Mouse (Mus musculus): ENCODE data around the gene Wtap. TPM values are rescaled to one million over a fixed set of nuclear protein-coding genes. Genes with fewer than 3 reads are reported as not detected.
"Not testable (repeated sequence)": the region's sequence is repeated elsewhere in the genome, so short reads cannot be mapped to it uniquely, and the experiment has no call there.

The Wtap gene
- polyA plus RNA-seq, 2 experiments, result 24.5 to 51.9 TPM

GRCm38 (mm10) chr17:12973851-12974250, 20.1 kb downstream of the Wtap start:
- no peaks in the 10 kb centered on the region for H3K4me1 ChIP-seq (replicated peaks; ENCODE audit: control insufficient read depth in 2 of 2, insufficient read depth in 2 of 2, low read length in 1 of 2)
- ATAC-seq (ENCODE audit: insufficient read depth) (no peak), DNase-seq (ENCODE audit: low read depth in 3 of 3, low spot score in 3 of 3) (no peak)
- no peaks in the 10 kb centered on the region for H3K27me3 ChIP-seq (ENCODE audit: control insufficient read depth, insufficient read depth, low read length)
- no peak overlapping the region for H3K4me2 ChIP-seq (ENCODE audit: low read depth)
- peaks cover 47% of the 10 kb centered on the region for H3K36me3 ChIP-seq (replicated peaks; ENCODE audit: control insufficient read depth, insufficient read depth, low read depth)
- no peak overlapping the region for H3K9ac ChIP-seq (replicated peaks)
- TF ChIP-seq CTCF (IDR thresholded peaks at IDR 0.05; ENCODE audit: low read depth) (no peak), EP300 (IDR thresholded peaks at IDR 0.05; ENCODE audit: low read depth) (no peak)
- WGBS (ENCODE audit: insufficient replicate concordance), result 77% methylated on average over 2 of the region's 2 CpGs
- no peaks in the 10 kb centered on the region for H3K9me3 ChIP-seq (ENCODE audit: control insufficient read depth, low read length)
- no peak overlapping the region for H3K4me3 ChIP-seq (ENCODE audit: insufficient read depth in 1 of 2, low read depth in 2 of 2, low read length in 2 of 2)
- H3K27ac ChIP-seq, result no peak overlapping the region

GRCm38 (mm10) chr17:12967173-12967572, 26.8 kb downstream of the Wtap start:
- no peaks in the 10 kb centered on the region for H3K27me3 ChIP-seq (ENCODE audit: control insufficient read depth, insufficient read depth, low read length)
- H3K4me3 ChIP-seq (ENCODE audit: insufficient read depth in 1 of 2, low read depth in 2 of 2, low read length in 2 of 2), result no peak overlapping the region
- H3K4me2 ChIP-seq (ENCODE audit: low read depth), result no peak overlapping the region
- no peak overlapping the region for H3K9ac ChIP-seq (replicated peaks)
- no peak for DNase-seq (ENCODE audit: low read depth in 3 of 3, low spot score in 3 of 3)
- no peaks in the 10 kb centered on the region for H3K9me3 ChIP-seq (ENCODE audit: control insufficient read depth, low read length)
- no peak overlapping the region for H3K27ac ChIP-seq
- TF ChIP-seq CTCF (IDR thresholded peaks at IDR 0.05; ENCODE audit: low read depth) (no peak), EP300 (IDR thresholded peaks at IDR 0.05; ENCODE audit: low read depth) (no peak)
- no peaks in the 10 kb centered on the region for H3K4me1 ChIP-seq (replicated peaks; ENCODE audit: control insufficient read depth in 2 of 2, insufficient read depth in 2 of 2, low read length in 1 of 2)
- H3K36me3 ChIP-seq (replicated peaks; ENCODE audit: control insufficient read depth, insufficient read depth, low read depth), result peaks cover 31% of the 10 kb centered on the region
- ATAC-seq (ENCODE audit: insufficient read depth), result no peak
- 79% methylated on average over 2 of the region's 2 CpGs for WGBS (ENCODE audit: insufficient replicate concordance)

- peaks cover 26% of the 10 kb centered on the region for H3K36me3 ChIP-seq (replicated peaks; ENCODE audit: control insufficient read depth, insufficient read depth, low read depth)
- no peak overlapping the region for H3K4me2 ChIP-seq (ENCODE audit: low read depth)
- H3K27me3 ChIP-seq (ENCODE audit: control insufficient read depth, insufficient read depth, low read length), result no peaks in the 10 kb centered on the region
- ATAC-seq (ENCODE audit: insufficient read depth) (no peak), DNase-seq (ENCODE audit: low read depth in 3 of 3, low spot score in 3 of 3) (no peak)
- no peak overlapping the region for H3K4me3 ChIP-seq (ENCODE audit: insufficient read depth in 1 of 2, low read depth in 2 of 2, low read length in 2 of 2)
- no peak overlapping the region for H3K9ac ChIP-seq (replicated peaks)
- H3K27ac ChIP-seq, result no peak overlapping the region
- 55% methylated on average over 3 of the region's 3 CpGs for WGBS (ENCODE audit: insufficient replicate concordance)
- no peaks in the 10 kb centered on the region for H3K9me3 ChIP-seq (ENCODE audit: control insufficient read depth, low read length)
- H3K4me1 ChIP-seq (replicated peaks; ENCODE audit: control insufficient read depth in 2 of 2, insufficient read depth in 2 of 2, low read length in 1 of 2), result peaks cover 5 to 8% of the 10 kb centered on the region in 2 experiments
- no peak for TF ChIP-seq CTCF (IDR thresholded peaks at IDR 0.05; ENCODE audit: low read depth)
Measured at GRCm38 (mm10) chr17:12963476-12963875, 30.5 kb downstream of the Wtap start.

- H3K4me2 ChIP-seq (ENCODE audit: low read depth), result peak within 1 kb of the TSS; percentile 90
- H3K4me3 ChIP-seq (ENCODE audit: insufficient read depth in 1 of 2, low read depth in 2 of 2, low read length in 2 of 2), result peak within 1 kb of the TSS; percentile 65 to 84
- peak within 1 kb of the TSS; percentile 31 for H3K9ac ChIP-seq (replicated peaks)
- DNase-seq (ENCODE audit: low read depth in 3 of 3, low spot score in 3 of 3) (peak; percentile 84 to 87 (median 85)), ATAC-seq (ENCODE audit: insufficient read depth) (peak; percentile 99)
- TF ChIP-seq EP300 (IDR thresholded peaks at IDR 0.05; ENCODE audit: low read depth) (no peak), CTCF (IDR thresholded peaks at IDR 0.05; ENCODE audit: low read depth) (no peak)
- peak within 1 kb of the TSS; percentile 42 for H3K27ac ChIP-seq
- H3K36me3 ChIP-seq (replicated peaks; ENCODE audit: control insufficient read depth, insufficient read depth, low read depth), result 0 out of 2 replicates have a peak, but pooled peaks cover 4% of the 10 kb centered on the region
- H3K9me3 ChIP-seq (ENCODE audit: control insufficient read depth, low read length), result no peaks in the 10 kb centered on the region
- peaks cover 5 to 8% of the 10 kb centered on the region in 2 experiments for H3K4me1 ChIP-seq (replicated peaks; ENCODE audit: control insufficient read depth in 2 of 2, insufficient read depth in 2 of 2, low read length in 1 of 2)
- under 1% methylated on average over 35 of the region's 42 CpGs for WGBS (ENCODE audit: insufficient replicate concordance)
- no peaks in the 10 kb centered on the region for H3K27me3 ChIP-seq (ENCODE audit: control insufficient read depth, insufficient read depth, low read length)
Measured at GRCm38 (mm10) chr17:12960331-12960873, 33.6 kb downstream of the Wtap start, which contains the start of gene Acat2. Acat2 (minus strand) TSS chr17:12960747.

- H3K4me2 ChIP-seq (ENCODE audit: low read depth); H3K36me3 ChIP-seq (replicated peaks; ENCODE audit: control insufficient read depth, insufficient read depth, low read depth); DNase-seq (ENCODE audit: low read depth in 3 of 3, low spot score in 3 of 3); H3K27me3 ChIP-seq (ENCODE audit: control insufficient read depth, insufficient read depth, low read length); H3K9ac ChIP-seq (replicated peaks); H3K4me1 ChIP-seq (replicated peaks; ENCODE audit: control insufficient read depth in 2 of 2, insufficient read depth in 2 of 2, low read length in 1 of 2); ATAC-seq (ENCODE audit: insufficient read depth); H3K27ac ChIP-seq; H3K9me3 ChIP-seq (ENCODE audit: control insufficient read depth, low read length): not testable (repeated sequence)
- H3K4me3 ChIP-seq (ENCODE audit: insufficient read depth in 1 of 2, low read depth in 2 of 2, low read length in 2 of 2), result peak overlapping the region in 1 of 2 experiments; percentile 28; a peak in 2 of 4 replicates
- whole genome bisulfite sequencing (ENCODE audit: insufficient replicate concordance), result 29% methylated on average over 1 of the region's 2 CpGs
Measured at GRCm38 (mm10) chr17:12959377-12959776, 34.6 kb downstream of the Wtap start.
